Mouse (Mus musculus) urinary bladder, postnatal 10 days (tissue): ENCODE results near the gene Cfap43.

ENCODE experiments used
- DNase-seq: peaks from one replicate; pipeline ENCODE4 v3.0.0; 2022; ENCODE audit warnings: low spot score

The Cfap43 gene

GRCm38 (mm10) chr19:47919126-47919965, at the start of gene Cfap43, which contains the start of gene Itprip:
Gene Cfap43 (minus strand): TSS chr19:47919287.
Gene Itprip (minus strand): TSS chr19:47919299.
- peak; percentile 49 for DNase-seq

- no peak for DNase-seq
Observed at GRCm38 (mm10) chr19:47958181-47958580, 39.1 kb upstream of the Cfap43 start.

GRCm38 (mm10) chr19:47953169-47953568, 34.1 kb upstream of the Cfap43 start:
- DNase-seq = no peak

DNA sequence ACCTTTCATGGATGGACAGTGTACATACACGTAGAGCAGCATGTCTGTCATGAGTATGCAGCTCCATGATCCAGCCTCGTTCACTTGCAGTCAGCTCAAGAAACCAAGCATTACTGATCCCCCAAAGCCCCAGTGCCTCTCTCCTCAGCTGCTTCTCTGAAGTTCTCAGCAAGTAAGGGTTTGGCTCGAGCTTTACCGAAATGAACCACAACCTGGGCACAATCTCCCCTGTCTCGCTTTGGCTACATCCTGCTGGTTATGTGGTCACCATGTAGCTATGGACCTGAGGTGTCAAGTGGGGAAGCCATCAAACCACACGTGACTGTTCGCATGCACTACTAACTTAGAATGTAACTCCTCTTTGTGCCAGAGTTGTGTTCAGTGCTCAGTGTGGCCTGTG, 31.9 kb upstream of the Cfap43 start:
- DNase-seq = no peak

GRCm38 (mm10) chr19:47946821-47947465, 27.9 kb upstream of the Cfap43 start:
- no peak for DNase-seq

- DNase-seq = no peak
Observed at GRCm38 (mm10) chr19:47939361-47939760, 20.3 kb upstream of the Cfap43 start.

DNA sequence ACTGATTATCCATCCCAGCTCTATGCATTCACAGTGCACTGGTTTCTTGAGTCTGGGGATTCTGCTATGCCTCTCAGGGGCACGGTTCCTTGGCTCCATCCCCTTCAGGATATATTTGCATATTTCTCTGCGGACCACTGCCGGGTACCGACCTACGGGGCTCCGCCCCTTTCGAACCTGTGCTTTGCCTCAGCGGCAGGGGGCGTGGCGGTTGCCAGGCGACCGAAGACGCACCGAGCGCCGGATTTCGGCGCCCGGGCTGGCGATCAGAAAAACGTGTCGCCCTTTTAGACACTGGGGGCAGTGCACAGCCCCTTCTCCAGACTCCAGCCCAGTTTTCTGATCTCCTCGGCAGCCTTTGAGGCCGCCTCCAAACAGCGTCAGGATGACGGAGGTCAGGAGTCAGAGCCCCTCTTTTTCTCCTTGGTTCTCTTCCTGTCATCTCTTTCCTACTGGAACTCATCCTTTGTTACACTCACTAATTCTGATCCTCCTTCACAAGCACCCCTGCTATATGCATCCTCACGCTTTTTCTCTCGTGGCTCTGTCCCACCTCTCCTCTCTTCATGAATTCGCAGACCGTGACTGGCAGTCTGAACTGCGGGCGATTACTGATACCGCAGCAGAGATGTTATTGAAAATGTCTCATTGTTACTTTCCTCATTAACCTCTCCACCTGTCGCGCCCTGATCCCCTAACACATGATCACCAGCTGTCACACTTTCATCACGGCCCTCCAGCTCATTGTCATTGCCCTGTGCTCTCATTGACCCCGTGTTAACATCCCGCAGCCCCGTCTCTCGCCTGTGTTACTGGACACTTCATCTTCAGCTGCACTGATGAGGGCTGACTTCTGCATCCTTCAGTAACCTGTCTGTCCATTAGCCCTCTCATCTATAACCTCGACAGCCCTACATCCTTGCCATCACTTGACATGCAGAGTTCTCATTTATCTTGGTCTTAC, 18.6 kb upstream of the Cfap43 start, which contains the start of gene Cfap58:
TSS of gene Cfap58 (plus strand) at position 233 of the 964 bp plus-strand sequence.
- no peak for DNase-seq

DNA sequence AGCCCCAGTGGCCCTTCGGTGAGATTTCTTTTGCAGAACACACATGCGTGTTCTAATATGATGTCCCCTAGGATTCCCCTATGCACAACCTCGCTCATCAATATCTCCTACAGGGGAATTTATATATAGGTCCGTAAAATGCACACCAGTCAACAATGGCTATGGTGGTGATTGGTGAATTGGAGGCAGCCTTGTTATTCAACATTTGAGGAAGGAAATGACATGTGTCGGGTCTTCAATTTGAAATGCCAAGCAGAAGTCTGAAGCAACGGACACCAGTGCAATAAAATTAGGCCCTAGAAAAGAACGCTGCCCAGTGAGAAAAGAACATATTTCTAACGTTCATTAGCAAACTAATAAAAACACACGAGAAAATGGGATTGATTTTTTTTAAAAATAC, 17.9 kb upstream of the Cfap43 start:
- DNase-seq = no peak

- no peak for DNase-seq
Observed at GRCm38 (mm10) chr19:47936490-47936889, 17.4 kb upstream of the Cfap43 start.

DNA sequence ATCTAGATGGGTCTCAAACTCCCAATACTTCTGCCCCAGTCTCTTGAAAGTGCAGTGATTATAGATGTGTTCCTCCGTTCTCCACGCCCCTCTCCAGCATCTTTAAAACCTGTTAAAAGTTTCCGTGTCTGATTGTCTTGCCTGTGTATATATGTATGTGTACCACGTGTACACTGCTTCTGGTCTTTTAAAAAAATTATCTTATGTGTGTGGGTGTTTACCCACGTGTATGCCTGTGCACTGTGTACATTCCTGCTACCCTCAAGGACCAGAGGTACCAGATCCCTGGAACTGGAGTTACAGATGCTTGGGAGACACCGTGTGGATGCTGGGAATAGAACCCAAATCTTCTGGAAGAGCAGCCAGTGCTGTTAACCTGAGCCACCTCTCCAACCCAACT, 16.4 kb upstream of the Cfap43 start:
- DNase-seq = no peak

- DNase-seq = no peak
Observed at GRCm38 (mm10) chr19:47934636-47935238, 15.7 kb upstream of the Cfap43 start.

DNA sequence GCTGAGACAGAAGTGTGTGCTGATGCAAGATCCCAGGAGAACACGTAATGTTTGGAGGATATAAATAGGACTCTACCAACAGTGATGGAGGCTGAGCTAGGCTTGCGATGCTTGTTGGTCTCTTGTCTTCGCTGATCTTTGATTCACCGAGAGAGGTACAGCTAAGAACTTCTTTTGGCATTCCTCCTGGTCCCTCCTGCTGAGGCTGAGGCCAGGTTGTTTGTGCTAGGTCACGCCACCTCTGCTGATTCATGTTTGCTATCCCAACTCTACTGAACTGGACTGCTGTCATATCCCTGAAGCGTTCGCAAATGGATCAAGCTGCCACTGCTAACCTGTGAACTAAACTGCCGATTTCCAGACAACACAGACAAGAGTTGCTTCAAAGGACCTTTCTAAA, 15.1 kb upstream of the Cfap43 start:
- DNase-seq = no peak

DNA sequence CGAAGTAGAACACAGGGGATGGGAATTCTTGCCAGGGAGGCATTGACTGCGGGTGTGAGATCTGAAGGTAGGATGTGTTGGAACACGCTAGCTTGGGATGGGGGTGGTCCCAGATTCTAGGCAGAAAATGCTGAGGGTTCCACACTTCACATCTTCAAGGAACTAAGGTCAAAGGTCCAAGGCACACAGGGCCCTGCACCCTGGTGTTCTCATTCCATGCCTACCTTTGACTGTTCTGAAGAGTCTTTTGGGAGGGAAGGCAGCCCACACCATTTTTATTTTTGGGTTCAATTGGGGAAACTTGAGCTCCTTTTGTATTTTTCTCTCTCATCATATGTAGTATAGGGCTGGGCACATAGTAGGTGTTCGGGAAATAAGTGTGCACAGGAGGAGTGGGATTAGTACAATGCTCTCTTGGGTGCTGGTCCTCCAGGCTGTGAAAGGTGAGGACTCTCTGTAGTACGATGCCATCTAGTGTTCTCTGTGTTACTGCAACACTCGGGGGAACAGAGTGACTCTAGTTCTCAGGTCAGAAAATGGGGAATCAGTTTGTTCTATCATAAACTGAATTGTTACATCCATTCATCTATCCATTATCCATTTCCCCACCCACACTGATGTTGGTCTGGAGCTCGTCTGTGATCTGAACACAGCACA, 13.0 kb upstream of the Cfap43 start:
- DNase-seq = no peak

DNA sequence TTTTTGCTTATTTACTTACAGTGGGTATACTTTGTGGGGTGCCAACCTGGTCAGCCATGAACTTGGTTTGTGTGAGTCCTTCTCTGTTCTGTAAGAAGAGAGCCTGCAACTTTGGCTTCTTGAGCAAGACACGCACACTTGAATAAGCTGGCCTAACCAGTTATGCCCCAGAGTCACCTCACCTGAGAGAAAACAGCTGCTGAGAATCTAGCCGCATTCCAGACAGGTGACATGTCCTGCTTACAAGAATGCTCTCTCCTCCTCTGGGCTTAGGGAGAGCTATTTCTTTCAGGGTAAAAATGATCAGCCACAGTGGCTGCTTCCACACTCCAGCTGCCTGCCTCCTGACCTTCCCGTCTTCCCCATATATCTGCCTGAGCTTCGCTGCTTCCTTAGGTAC, 10.0 kb upstream of the Cfap43 start:
- no peak for DNase-seq

DNA sequence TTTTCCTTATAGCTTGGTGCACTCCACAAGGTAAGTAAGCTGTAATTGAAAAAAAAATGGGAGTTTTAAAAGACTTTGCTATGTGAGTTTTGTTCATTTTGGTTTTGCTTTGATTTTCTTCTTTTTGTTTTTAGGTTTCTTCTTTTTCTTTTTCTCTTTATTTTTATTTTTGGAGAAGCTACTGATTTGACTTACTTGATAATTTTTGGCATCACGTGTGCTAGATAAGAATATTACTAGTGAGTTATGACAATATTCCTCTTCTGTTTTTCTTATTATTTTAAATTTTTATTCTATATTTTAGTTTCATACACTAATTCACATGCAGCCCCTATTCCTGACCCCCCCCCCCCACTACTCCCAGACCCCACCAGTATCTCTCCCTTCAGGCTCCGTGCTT, 7.9 kb upstream of the Cfap43 start:
- no peak for DNase-seq

DNA sequence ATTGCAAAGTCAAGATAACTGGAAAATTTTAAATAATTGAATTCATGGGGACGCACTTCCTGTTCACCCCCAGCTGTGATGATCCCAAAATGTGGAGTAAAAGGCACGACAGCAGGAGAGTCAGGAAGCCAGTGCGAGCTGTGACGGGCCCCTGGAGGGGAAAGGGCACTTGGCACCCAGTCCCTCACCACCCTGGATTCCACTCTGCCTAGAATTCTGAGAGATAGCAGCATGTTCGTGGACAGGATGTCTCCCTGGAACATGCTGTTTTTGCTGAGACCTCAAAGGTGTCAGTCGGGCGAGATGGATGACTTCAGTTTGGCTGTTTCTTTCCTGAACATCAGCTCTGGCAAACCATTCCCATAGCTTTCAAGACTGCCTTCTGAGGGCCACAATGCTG, 6.7 kb upstream of the Cfap43 start:
- no peak for DNase-seq

DNA sequence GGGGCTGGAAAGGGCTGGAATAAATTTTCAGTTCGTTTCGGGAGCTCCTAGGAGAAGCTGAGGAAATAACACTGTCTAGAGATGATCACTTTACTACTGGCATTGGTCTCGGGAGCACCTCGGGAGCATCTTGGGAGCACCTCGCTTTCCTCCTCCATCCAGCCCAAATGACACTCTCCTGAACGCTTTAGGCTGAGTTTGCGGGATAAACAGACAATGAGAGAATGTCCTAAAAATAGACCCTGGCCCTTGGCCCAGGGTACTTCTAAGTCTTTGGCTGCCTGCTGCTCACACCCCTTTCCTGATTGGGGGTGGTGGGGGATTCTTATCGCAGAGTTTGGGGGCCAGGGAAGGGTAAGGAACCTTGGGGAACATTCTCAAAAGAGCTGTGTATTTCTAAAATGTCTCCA, 884 bp upstream of the Cfap43 start:
- DNase-seq = no peak

GRCm38 (mm10) chr19:47918455-47919101, 509 bp downstream of the Cfap43 start:
- no peak for DNase-seq

DNA sequence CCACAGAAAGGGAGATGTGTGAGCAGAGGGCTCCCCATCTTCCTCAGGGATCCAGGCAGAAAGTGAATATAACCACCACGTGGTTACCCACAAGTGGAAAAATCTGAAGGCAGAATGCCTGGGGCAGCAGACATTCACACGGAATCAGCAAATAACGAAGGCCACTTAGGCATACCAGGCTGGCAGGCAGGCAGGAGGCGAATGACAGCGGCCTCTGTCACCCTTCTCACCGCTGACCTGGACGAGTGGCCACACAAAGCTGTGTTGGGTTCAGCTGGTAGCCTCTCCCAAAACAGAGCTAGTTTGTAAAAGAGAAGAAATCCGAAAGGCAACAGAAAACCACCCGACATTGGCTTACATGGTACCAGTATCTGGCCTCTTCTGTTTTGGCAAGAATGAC, 1.1 kb downstream of the Cfap43 start:
- no peak for DNase-seq

GRCm38 (mm10) chr19:47917396-47917795, 1.7 kb downstream of the Cfap43 start:
- DNase-seq = no peak

- DNase-seq = no peak
Observed at GRCm38 (mm10) chr19:47915251-47915650, 3.8 kb downstream of the Cfap43 start.
